Comparison of ENCODE assay signal across 8 mouse cellular contexts in the genomic region with DNA sequence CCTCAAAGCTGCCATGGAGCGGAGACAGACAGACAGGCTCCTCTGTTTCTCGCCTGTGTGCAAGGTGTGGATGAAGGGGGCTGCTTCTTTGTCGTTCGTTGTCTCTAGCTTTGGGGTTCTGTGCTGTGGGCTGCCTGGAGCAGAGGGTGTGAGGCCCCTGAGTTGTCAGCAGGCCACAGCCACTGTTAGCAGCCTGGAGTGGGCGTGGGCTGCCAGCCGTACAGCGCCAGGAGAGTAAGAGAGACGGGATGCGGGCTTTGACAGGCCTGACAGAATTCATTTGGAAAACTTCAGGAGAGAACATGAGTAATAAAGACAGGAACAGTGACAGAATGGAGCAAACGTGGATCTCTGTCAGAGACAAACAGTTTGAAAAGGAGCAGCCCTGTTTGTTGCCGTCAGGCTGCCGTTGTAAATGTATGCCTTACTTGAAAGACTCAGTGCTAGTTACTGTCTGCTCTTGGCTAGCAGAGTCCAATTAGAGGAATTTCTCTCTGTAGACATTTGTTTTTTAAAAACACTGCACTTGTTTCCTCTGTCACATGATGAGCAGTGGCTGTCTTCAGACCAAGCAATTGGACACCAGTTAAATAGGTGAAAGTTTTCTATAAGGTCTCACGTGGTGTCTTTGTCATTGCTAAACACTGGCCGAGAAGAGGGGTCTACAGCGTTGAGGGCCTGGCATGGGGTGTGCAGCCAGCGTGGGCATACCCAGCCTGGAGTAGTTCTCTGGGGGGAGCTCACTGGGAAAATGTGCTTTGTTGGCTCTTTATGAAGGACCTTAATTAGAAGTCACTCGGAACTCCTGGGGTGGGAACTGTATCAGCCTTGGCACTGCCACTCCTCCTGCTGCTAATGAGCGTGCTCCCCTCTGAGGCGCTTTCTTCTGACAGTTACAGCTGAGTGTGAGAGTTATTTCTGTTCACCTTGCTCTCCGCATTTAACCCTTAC.
DNase-seq lines count a peak whose midpoint lies in the region; ATAC-seq lines count a peak whose summit lies in the region.

No protein-coding gene starts in this region.

- DNase-seq in embryo, embryonic 11 days, result peak; percentile 42
- no peak for DNase-seq in embryo, embryonic 10 days (ENCODE audit: low spot score)
- DNase-seq in right cerebral cortex, postnatal 25 days, result peak; percentile 51
- no peak for DNase-seq in right cerebral cortex, postnatal 14 days
- peak; percentile 73 for DNase-seq in retina, embryonic 14.5 days (ENCODE audit: low spot score)
- DNase-seq in left cerebral cortex, adult 18-20 months (ENCODE audit: low spot score in 2 of 2), result no peak
- DNase-seq in gastrocnemius, adult 8-10 months (ENCODE audit: low spot score in 2 of 2), result no peak

- ATAC-seq in hindbrain, embryonic 15.5 days (ENCODE audit: low FRiP score, low read depth), result peak; percentile 68

- no peaks in the 10 kb centered on the region for H3K27me3 ChIP-seq in hindbrain, embryonic 15.5 days

- peaks cover 64% of the 10 kb centered on the region for H3K4me1 ChIP-seq in hindbrain, embryonic 15.5 days (replicated peaks)

- H3K27ac ChIP-seq in hindbrain, embryonic 15.5 days (replicated peaks), result peak overlapping the region; percentile 80

- H3K4me3 ChIP-seq in hindbrain, embryonic 15.5 days, result no peak overlapping the region

- no peaks in the 10 kb centered on the region for H3K9me3 ChIP-seq in hindbrain, embryonic 15.5 days

- H3K9ac ChIP-seq in hindbrain, embryonic 15.5 days, result no peak overlapping the region

- WGBS in hindbrain, embryonic 15.5 days, result 13% methylated on average over 20 of the region's 20 CpGs

- peak overlapping the region; percentile 31 for H3K4me2 ChIP-seq in hindbrain, embryonic 15.5 days

- H3K36me3 ChIP-seq in hindbrain, embryonic 15.5 days, result no peaks in the 10 kb centered on the region

Comparison
In these comparisons a context has a peak if more than half of its experiments do, and no peak if none do; other contexts are left out.
1. DNase-seq: peak in embryo, embryonic 11 days (single experiment), right cerebral cortex, postnatal 25 days (single experiment) and retina, embryonic 14.5 days (single experiment); none in embryo, embryonic 10 days (single experiment), right cerebral cortex, postnatal 14 days (single experiment), left cerebral cortex, adult 18-20 months (0 of 2) and gastrocnemius, adult 8-10 months (0 of 2).